Mouse (Mus musculus) thymus, adult 2 months (tissue): ENCODE results near the gene Gid4.

Experiments used
- CTCF ChIP-seq: fragments of 200-500 bp; IDR thresholded peaks from 2 replicates; pipeline ENCODE4 v1.5.1; 2012; ENCODE audit warnings: mild to moderate bottlenecking, control low read depth, low read length, moderate library complexity, borderline replicate concordance; ENCODE audit not compliant: control insufficient read depth, poor library complexity, insufficient read depth; ENCODE audit errors: extremely low read depth
- POLR2A ChIP-seq: fragments of 200-500 bp; IDR thresholded peaks from 2 replicates; pipeline ENCODE4 v1.6.1; 2012; ENCODE audit warnings: mild to moderate bottlenecking, low read length, control low read depth, moderate library complexity; ENCODE audit not compliant: control insufficient read depth, poor library complexity, insufficient read depth; ENCODE audit errors: extremely low read depth

DNA sequence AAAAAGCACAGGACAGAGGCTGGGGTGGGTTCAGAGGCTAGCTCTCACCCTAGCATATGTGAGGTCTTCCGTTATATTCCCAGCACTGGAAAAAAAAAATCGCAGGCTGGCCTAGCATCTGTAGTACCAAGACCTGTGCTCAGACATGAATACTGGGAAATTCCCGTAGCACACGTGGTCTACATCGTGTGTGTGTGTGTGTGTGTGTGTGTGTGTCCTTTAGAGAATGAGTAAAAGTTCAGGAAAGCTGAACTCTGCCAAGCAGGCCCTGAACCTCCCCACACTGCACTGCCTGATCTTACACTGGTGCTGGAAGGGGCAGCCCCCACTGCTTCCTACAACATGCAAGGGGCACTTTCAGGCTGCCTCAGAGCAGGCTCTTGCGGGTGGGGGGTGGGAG lies 42.5 kb upstream of the Gid4 start:
- TF ChIP-seq CTCF (no peak), POLR2A (no peak)
